Mouse (Mus musculus) intestine, embryonic 16.5 days (tissue): ENCODE data around the gene Agxt2. TPM values are rescaled to one million over a fixed set of nuclear protein-coding genes. Genes with fewer than 3 reads are reported as not detected.

Source experiments
- ATAC-seq: fragments of 200-750 bp; cut with Nextera tagmentation; 2 replicates; pipeline ENCODE4 v1.8.0; 2017; ENCODE audit warnings: moderate TSS enrichment, moderate library complexity
- H3K27ac ChIP-seq: fragments of 300-500 bp; sonication (generic); 2 replicates; pipeline ENCODE4 v1.5.1; 2014; ENCODE audit warnings: mild to moderate bottlenecking, low read length
- H3K27me3 ChIP-seq: fragments of 300-500 bp; sonication (generic); replicated peaks from 2 replicates; pipeline ENCODE4 v1.6.1; 2014; ENCODE audit warnings: low read length, control low read depth, mixed read lengths; ENCODE audit not compliant: control insufficient read depth, insufficient read depth
- H3K36me3 ChIP-seq: fragments of 300-500 bp; sonication (generic); 2 replicates; pipeline ENCODE4 v1.6.1; 2014; ENCODE audit warnings: low read length, control low read depth; ENCODE audit not compliant: control insufficient read depth, insufficient read depth
- H3K4me1 ChIP-seq: fragments of 300-500 bp; sonication (generic); 2 replicates; pipeline ENCODE4 v1.6.1; 2014; ENCODE audit warnings: low read length, control low read depth, mixed read lengths; ENCODE audit not compliant: control insufficient read depth, insufficient read depth
- H3K4me2 ChIP-seq: fragments of 300-500 bp; sonication (generic); 2 replicates; pipeline ENCODE4 v1.6.1; 2014; ENCODE audit warnings: low read depth, low read length, control low read depth
- H3K4me3 ChIP-seq: fragments of 300-500 bp; sonication (generic); 2 replicates; pipeline ENCODE4 v1.5.1; 2014; ENCODE audit warnings: mild to moderate bottlenecking, low read length
- H3K9ac ChIP-seq: fragments of 300-500 bp; sonication (generic); 2 replicates; pipeline ENCODE4 v1.6.1; 2014; ENCODE audit warnings: low read depth, low read length
- H3K9me3 ChIP-seq: fragments of 300-500 bp; sonication (generic); 2 replicates; pipeline ENCODE4 v1.6.1; 2016; ENCODE audit warnings: low read length, control low read depth; ENCODE audit not compliant: control insufficient read depth
- WGBS: fragments of 180-500 bp; shearing (Covaris S2); extraction: QIAGEN DNeasy Blood & Tissue Kit; methylation state at CpG from one replicate; pipeline ENCODE4 v1.1.7; 2014; 5-methylcytosine and 5-hydroxymethylcytosine counted together
- polyA plus RNA-seq: library from polyadenylated mRNA; unstranded; fragments of >200 nt; fragmentation: Nextera tagmentation; extraction: Ambion mirVana; gene quantifications from 2 replicates; pipeline ENCODE4 v1.2.1, GENCODE M21; 2015

The Agxt2 gene
- polyA plus RNA-seq = 0.33 and 0.44 TPM in 2 replicates

- no peak within 1 kb of the TSS for H3K27ac ChIP-seq
- WGBS = 64% methylated on average over 9 of the region's 9 CpGs
- no peaks in the 10 kb centered on the region for H3K9me3 ChIP-seq
- no peaks in the 10 kb centered on the region for H3K36me3 ChIP-seq
- H3K4me2 ChIP-seq = no peak within 1 kb of the TSS
- no peak within 1 kb of the TSS for H3K4me3 ChIP-seq
- no peaks in the 10 kb centered on the region for H3K4me1 ChIP-seq
- H3K9ac ChIP-seq = no peak within 1 kb of the TSS
- peak; percentile 96 for ATAC-seq
- H3K27me3 ChIP-seq = no peaks in the 10 kb centered on the region
Measured at GRCm38 (mm10) chr15:10358039-10358948, at the start of gene Agxt2. Gene Agxt2 (plus strand): TSS chr15:10358532.

DNA sequence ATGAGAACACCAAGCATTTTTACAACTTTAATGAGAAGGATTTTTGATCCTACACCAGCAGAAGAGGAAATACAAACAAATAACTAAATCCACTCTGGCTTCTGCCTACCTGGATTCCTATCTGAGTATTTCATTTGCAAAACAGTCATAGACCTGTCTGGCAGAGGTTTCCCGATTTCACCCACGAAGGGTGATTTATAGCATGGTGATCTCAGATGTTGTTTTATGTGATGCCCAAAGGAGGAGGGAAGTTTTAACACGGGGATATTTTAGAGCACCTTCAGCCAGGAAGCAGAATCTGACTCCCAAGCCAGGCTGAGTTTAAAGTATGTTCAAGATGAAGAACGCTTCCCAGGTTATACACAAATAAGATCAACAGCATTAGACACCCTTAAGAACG is 46.5 kb upstream of the Agxt2 start:
- Histone ChIP-seq H3K27me3 (no peaks in the 10 kb centered on the region), H3K9me3 (no peaks in the 10 kb centered on the region), H3K36me3 (no peaks in the 10 kb centered on the region), H3K9ac (no peak overlapping the region), H3K27ac (no peak overlapping the region), H3K4me2 (no peak overlapping the region), H3K4me3 (no peak overlapping the region), H3K4me1 (no peaks in the 10 kb centered on the region)
- no peak for ATAC-seq
- WGBS = 59% methylated on average over 5 of the region's 5 CpGs

DNA sequence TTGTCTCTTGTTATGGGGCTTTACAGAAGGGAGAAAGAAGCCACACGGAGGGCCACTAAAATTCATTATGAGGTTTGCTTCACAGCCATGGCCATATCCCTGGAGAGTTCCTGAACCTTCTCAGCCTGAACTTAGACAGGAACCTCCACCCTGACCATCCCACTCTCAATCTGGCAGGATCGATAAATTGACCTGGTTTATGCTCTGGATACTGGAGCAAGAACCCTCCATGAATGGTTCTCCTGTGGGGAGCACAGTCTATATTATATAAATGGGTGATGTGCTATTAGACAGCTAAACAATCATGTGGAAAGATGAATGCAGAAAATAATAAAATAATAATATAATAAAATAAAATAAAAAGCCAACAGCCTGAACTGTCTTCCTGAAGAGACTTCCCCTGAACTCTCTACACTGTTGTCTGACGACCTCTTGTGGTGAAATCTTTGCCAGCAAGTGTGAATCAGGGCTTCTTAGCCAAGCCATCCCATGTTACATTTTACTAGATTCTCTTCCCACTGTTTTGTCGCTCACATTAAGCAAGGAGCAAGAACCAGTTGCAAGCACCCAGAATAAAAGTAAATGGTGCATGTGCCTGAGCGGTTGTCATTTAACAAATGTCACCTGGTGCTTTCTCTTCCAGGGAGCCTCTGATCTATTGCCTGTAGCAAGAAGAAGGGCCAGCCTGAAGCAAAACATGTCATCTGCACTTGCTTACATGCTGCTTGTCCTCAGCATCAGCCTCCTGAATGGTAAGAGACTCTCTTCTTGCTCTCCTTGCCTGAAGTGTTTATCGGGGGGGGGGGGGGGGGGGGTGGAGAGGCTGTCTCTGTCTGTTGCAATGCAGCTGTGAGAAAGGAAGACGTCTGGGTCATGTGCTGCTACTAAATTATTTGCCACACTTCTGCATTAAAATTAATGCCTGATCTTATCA is 44.5 kb upstream of the Agxt2 start:
- Histone ChIP-seq H3K4me3 (no peak overlapping the region), H3K27me3 (no peaks in the 10 kb centered on the region), H3K4me1 (no peaks in the 10 kb centered on the region), H3K27ac (no peak overlapping the region), H3K36me3 (no peaks in the 10 kb centered on the region), H3K9me3 (no peaks in the 10 kb centered on the region), H3K4me2 (no peak overlapping the region), H3K9ac (no peak overlapping the region)
- 47% methylated on average over 6 of the region's 7 CpGs for WGBS
- ATAC-seq = no peak

DNA sequence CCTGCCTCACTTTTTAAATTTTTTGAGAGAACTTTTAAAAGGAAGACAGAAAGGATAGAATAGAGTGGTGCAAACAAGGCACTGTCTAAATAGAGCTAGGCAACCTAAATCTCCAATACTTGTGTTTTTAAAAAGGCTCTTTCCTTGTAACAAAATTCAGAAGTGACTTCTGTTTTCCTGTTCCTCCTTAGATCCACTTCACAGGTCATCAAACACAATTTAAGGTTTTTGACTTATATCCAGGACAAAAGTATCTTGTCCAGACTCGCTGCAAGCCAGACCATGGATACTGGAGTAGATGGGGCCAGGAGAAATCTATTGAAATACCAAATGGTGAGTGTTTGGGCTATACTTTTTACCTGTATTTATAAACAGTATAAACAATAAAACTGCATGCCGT is 33.3 kb upstream of the Agxt2 start, which contains the start of gene Gm21973:
Gm21973 (plus strand) TSS at position 301 of the 400 bp plus-strand sequence.
- Histone ChIP-seq H3K27me3 (no peaks in the 10 kb centered on the region), H3K36me3 (no peaks in the 10 kb centered on the region), H3K4me2 (no peak within 1 kb of the TSS), H3K27ac (no peak within 1 kb of the TSS), H3K4me1 (no peaks in the 10 kb centered on the region), H3K4me3 (no peak within 1 kb of the TSS), H3K9ac (no peak within 1 kb of the TSS), H3K9me3 (no peaks in the 10 kb centered on the region)
- no peak for ATAC-seq
- 88% methylated on average over 2 of the region's 2 CpGs for WGBS

GRCm38 (mm10) chr15:10330626-10331025 is 27.7 kb upstream of the Agxt2 start:
- 78% methylated on average over 3 of the region's 3 CpGs for WGBS
- H3K9me3 ChIP-seq = no peaks in the 10 kb centered on the region
- no peaks in the 10 kb centered on the region for H3K4me1 ChIP-seq
- ATAC-seq = no peak
- H3K4me3 ChIP-seq = no peak overlapping the region
- H3K27ac ChIP-seq = no peak overlapping the region
- H3K4me2 ChIP-seq = no peak overlapping the region
- H3K27me3 ChIP-seq = no peaks in the 10 kb centered on the region
- no peak overlapping the region for H3K9ac ChIP-seq
- H3K36me3 ChIP-seq = no peaks in the 10 kb centered on the region

DNA sequence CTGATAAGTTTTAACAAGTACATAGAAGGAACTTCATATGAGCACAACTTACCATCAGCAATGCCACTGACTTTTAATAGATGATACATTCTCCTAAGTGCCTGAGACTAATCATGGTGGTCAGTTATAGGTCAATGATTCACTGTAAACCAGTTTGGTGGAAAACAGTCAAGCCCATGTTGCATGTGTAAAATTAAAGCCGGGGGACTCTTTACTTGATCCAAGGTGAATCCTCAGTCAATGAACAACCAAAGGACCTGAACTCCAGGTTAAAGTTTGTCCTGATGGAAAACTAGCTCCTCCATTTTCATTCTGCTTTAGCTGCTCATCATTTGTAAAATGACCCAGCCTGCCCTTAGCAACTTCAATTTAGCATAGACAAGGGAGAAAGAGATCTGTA is 25.8 kb upstream of the Agxt2 start:
- Histone ChIP-seq H3K4me3 (no peak overlapping the region), H3K27ac (no peak overlapping the region), H3K4me1 (no peaks in the 10 kb centered on the region), H3K36me3 (no peaks in the 10 kb centered on the region), H3K4me2 (no peak overlapping the region), H3K9me3 (no peaks in the 10 kb centered on the region), H3K9ac (no peak overlapping the region), H3K27me3 (no peaks in the 10 kb centered on the region)
- 79% methylated on average over 1 of the region's 1 CpGs for WGBS
- ATAC-seq = no peak

DNA sequence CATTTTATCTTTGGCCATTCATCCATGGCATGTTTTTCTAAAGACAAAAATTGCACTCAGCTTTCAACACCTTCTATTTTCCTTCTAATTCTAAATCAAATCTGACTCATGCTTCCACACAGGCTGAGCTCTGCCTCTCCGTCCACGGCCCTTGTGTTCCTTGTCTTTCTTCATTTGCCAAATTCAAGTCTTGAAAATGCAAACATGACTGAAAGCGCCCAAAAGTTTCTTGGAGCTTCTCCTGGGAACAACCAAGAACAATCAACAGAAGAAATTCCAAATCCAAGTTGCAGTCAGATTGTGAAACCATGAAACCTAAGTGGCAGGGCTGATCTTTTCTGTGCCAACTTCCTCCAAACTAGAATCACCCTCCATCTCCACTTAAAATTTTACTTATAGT is 19.7 kb upstream of the Agxt2 start:
- no peak overlapping the region for H3K27ac ChIP-seq
- WGBS = 79% methylated on average over 3 of the region's 3 CpGs

DNA sequence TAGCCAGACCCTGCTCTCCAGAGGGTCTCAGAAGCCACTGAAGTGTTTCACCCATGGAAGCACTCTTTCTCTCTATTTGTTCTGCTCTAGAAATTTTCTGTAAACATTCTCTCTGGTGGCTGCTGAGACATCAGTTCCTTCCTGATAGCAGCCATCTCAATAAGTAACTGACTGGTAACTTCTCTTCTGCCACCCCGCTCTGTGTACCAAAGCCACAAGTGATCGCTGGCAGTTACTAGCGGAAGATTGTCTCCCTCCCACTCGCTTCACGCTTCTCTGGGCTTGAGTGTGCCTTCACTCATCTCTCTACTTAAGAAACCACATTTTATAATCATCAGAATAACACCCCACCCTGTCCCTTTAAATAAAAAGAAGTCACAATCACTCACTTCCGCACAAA is 11.3 kb upstream of the Agxt2 start:
- WGBS = 87% methylated on average over 6 of the region's 6 CpGs
- H3K36me3 ChIP-seq = no peaks in the 10 kb centered on the region
- H3K9ac ChIP-seq = no peak overlapping the region
- no peak for ATAC-seq
- no peaks in the 10 kb centered on the region for H3K9me3 ChIP-seq
- H3K4me1 ChIP-seq = no peaks in the 10 kb centered on the region
- no peak overlapping the region for H3K27ac ChIP-seq
- H3K4me3 ChIP-seq = no peak overlapping the region
- H3K4me2 ChIP-seq = no peak overlapping the region
- H3K27me3 ChIP-seq = no peaks in the 10 kb centered on the region

More for the DNA sequence above, 19.7 kb upstream of the Agxt2 start:
- Histone ChIP-seq H3K9me3 (no peaks in the 10 kb centered on the region), H3K4me3 (no peak overlapping the region), H3K27me3 (no peaks in the 10 kb centered on the region), H3K36me3 (no peaks in the 10 kb centered on the region), H3K4me2 (no peak overlapping the region), H3K9ac (no peak overlapping the region), H3K4me1 (no peaks in the 10 kb centered on the region)
- ATAC-seq = no peak

DNA sequence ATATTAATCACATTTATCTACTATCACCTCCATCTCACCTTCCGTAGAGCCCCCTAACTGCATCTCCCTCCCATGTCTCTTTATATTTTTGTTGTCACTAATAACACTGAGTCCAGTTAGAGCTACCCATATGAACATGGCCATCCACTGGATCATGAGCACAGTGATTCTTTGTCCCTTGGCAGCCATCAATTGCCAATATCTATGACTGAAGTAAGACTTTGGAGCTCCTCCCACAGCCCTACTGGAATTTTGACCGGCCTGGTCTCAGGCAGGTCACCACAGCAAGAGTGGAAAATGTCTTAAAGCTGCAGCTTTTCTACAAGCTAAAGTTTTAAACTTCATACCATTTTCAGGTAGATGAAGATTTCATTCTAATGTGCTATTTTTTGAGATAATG is 8.0 kb downstream of the Agxt2 start:
- Histone ChIP-seq H3K4me1 (no peaks in the 10 kb centered on the region), H3K9ac (no peak overlapping the region), H3K36me3 (no peaks in the 10 kb centered on the region), H3K9me3 (no peaks in the 10 kb centered on the region), H3K27ac (no peak overlapping the region), H3K4me2 (no peak overlapping the region), H3K27me3 (no peaks in the 10 kb centered on the region), H3K4me3 (no peak overlapping the region)
- WGBS = 92% methylated on average over 2 of the region's 2 CpGs
- ATAC-seq = no peak
